Mouse (Mus musculus) frontal cortex, postnatal 10 days (tissue): ENCODE data around the gene Atp2c2.

ENCODE experiments used
- DNase-seq, 2 experiments: peaks; one replicate each; pipeline ENCODE4 v3.0.0; 2022; ENCODE audit warnings: low spot score in 2 of 2, mixed read lengths in 1 of 2

The Atp2c2 gene

GRCm38 (mm10) chr8:119784676-119785075, 84.9 kb downstream of the Atp2c2 start:
- no peak for DNase-seq

DNA sequence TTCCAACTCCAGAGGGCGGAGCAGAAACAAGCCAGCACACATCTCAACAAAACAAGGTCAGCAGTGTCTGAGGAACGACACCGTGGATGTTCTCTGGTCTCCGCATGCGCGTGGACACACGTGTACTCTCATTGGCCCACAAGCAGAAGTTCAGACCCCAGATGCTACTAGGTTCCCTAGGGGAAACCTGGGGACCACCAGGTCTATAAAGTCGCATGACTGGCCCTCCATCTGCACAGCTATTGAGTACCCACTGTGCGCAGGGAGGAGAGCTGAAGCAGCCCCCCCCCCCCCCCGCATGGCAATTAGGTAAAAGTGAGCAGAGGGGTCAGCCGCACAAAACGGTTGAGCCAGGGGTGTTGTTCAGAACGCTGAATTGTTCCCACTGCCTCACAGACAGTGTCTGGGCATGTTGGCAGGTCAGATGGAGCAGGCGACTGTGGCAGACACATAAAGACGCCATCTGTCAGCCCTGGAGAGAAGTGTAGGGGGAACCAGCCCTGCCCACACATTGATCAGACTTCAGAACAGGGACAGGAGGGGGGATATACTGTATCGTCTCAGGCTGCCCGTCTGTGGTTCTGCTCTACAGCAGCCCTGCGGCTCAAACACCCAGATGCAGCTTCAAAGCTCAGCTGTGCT, 86.1 kb downstream of the Atp2c2 start:
- no peak for DNase-seq

- no peak for DNase-seq
These were observed 87.1 kb downstream of the Atp2c2 start for GRCm38 (mm10) chr8:119786871-119787270.

GRCm38 (mm10) chr8:119787341-119787740, 87.5 kb downstream of the Atp2c2 start:
- DNase-seq = no peak

DNA sequence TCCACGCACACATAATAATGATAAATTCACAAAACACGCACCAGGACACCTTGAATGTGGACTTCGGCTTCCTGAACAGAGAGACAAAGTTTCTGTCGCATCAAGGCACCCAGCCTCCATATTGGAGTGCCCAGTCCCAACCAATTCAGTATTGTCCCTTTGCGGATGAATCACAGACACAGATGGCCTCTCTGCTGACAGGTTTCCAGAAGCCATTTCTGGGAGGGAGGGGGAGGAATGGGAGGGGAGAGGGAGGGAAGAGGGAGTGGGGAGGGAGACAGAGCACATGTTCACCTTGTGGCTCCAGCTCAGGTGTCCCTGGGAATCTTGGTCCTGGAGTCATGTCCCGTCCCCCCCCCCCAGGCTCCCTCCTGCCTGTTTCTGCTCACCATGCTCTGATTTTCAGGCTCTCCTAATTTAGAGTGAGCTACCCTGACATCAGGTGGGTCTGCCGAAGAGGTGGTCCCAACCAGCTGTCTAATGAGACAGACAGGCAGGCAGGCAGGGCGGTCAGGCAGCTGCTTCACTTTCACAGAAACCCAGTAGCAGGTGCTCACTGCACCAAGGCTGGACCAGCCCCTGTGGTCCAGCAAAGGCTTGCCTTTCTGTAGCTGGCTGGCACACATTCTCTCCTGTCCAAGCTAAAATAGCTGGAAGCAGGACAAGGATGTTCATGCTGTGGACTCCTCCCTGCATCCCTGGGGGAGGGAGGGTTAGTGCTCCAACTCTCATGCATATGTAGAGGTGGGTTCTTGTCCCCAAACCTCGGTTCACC, 89.0 kb downstream of the Atp2c2 start:
- DNase-seq = no peak

DNA sequence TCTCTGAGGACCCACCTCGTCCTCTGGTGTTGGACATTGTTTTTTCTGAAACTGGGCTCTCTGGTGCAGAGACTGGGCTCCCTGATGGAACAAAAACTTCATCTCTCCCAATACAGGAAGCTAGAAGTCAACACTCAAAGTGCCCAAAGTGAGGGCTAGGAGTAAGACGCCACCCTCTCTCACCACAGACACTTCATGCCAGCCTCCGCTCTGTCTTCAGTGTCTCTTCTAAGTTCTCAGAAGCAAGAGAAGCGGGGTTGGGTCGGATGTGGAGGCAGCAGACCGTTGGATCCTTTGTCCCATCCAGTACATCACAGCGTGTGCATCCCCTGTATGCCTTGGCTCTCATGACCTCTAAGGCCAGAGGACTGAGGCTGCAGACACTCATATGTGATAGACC, 89.8 kb downstream of the Atp2c2 start:
- no peak for DNase-seq

DNA sequence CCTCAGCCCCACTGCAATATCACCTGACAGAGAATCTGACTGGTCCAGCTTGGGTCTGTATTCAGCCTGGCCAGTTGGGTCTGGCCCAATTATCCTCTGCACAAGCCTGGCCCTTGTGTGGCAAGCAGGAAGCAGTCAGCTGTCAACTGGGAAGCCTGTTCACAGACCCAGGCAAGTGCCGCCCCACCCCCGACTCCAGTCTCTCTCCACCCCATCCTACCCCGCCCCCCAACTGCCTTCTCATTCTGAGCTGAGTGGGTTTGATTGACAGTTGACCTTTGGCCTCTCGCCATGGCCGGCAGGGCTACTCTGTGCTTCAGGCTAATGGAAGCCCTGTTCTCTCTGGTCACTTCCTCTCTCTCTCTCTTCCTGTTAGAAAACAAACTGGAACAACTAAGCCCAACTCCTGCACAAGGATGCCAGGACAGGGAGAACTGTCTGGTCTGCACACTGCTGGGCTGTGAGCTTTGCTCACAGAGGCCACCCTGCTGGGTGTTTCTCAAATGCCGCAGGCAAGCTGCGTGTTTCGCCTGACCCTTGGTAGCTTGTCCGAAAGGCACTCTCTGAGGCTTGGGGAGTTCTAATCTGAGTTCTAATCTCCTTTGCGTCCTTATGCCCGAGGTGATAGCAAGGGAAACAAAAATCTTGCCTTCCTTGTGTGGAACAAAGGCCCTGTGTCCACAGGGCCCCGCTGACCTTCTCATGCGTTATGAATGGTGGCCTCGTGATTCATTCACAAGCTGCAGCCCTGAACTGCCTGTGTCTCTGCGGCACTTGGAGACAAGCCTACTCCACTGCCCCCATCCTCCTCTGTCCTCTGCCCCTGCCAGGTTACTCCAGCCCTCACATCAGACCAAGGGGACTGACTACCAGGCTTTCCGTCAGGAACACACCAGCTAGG, 92.2 kb downstream of the Atp2c2 start:
- no peak for DNase-seq

GRCm38 (mm10) chr8:119794689-119795088, 94.9 kb downstream of the Atp2c2 start:
- no peak for DNase-seq

DNA sequence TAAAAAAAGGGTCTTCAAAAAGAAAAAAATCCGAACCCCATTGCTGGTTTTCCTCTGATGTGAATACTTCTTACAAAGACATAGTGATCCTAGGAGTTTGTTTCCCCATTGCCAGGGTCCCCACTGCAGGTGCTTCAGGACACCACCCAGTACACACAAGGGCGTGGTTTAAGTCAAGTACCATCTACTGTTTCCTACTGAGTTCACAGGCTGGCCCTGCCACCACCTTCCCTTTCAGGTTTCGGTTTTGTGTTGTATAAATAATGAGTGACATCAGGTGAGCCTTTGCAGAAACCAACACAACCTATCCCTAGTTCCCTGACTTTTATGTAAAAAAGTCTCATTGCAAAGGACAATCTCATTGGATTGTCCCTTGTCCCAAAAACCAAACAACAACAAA, 95.8 kb downstream of the Atp2c2 start:
- no peak for DNase-seq

- DNase-seq = peak; percentile 75 to 77
These were observed 98.6 kb downstream of the Atp2c2 start for GRCm38 (mm10) chr8:119798170-119798964.

- peak in 1 of 2 experiments; percentile 81 for DNase-seq
These were observed 99.1 kb downstream of the Atp2c2 start for GRCm38 (mm10) chr8:119798965-119799264.

DNA sequence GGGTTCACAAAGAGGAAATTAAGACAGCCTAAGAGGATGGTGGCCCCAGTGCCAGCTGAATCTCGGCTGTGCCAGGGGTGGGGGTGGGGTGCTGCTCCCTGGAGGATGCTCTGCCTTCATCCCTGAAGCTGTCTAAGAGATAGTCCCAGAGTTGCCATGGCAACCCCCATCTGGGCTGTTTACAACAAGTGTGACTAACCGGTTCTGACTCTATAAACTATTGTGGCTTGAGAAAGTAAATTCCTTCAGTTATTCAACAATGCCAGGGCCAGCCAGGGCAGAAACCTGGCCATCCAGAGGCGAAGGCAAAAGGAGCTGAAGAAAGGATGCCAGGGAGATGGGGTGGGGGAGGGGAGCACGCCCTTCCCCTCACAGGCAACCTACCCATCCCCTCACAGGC, 101.4 kb downstream of the Atp2c2 start:
- DNase-seq = peak; percentile 55 to 70

- DNase-seq = no peak
These were observed 102.8 kb downstream of the Atp2c2 start for GRCm38 (mm10) chr8:119802592-119802991.

- no peak for DNase-seq
These were observed 105.5 kb downstream of the Atp2c2 start for GRCm38 (mm10) chr8:119805275-119805674.

DNA sequence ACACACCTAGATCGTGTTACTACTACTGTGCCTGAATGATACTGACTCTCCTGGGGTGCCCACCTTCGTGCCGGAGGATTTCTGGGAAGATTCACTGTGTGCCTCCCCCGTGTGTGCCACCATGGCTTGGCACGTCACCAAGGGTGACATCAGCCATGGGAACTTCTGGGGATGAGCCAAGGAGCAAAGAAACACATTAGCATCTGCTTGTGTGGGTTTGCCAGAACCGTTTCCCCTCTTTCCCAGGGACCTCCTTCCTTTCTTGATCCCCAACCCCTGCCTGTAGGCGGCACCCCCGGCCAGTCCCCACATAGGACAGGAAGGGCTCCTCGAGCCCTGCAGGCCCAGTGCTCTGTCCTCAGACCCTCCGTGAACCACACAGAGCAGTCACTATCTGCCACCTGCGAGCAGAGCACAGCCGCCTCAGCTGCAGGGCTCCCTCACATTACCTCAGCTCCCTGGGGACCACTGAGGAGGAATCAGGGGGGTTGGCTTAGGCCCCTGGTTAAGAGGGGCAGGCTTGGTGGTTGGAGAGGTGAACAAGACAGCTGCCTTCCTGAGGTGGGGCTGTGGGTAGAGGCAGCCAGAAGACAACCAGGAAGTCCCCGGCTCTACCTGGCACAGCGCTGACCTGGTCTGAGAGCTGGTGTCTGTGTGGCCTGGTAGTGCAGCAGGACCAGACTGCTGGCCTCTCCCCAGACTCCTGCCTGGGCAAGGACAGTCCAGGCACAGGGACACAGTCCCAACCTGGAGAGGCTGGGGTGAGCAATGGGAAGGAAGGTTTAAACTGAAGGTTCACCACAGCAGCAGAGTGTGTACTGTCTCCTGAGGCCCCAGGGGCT, 106.8 kb downstream of the Atp2c2 start:
- DNase-seq = peak; percentile 69 to 72
